In the genomic region with DNA sequence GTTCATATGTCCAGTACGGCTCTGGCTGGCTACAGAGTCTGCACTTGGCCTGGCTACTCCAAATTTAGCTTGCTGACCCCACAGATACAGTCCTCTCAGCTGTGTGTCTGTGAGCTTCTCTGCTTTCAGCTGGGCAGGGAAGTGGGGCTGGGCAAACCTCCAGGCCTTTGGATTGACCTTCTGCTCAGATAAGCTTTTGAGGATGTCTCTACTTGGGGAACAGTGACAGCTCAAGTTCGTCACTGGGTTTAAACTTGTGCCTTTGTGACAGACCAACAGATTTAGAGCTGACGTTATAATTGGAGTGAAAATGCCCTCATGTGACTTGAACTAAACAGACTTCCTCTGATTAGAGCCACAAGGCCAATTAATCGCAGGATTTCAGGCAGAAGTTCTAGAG, we compare ENCODE assay signal across 9 mouse cellular contexts.
DNase-seq lines count a peak whose midpoint lies in the region; ATAC-seq and TF ChIP-seq lines count a peak whose summit lies in the region.
"Had no signal": no experiment of that assay in that cellular context is flagged by ENCODE, and none has a peak within 500 bp of the region (broad histone marks: within the 10 kb centered on the region; RNA-seq: fewer than 3 reads in every experiment).

No protein-coding gene starts in this region.

- H3K36me3 ChIP-seq in liver, adult 2 months (ENCODE audit: control insufficient read depth, insufficient read depth, low read length) = no peaks in the 10 kb centered on the region
- no peaks in the 10 kb centered on the region for H3K36me3 ChIP-seq in liver, embryonic 11.5 days (ENCODE audit: control insufficient read depth, insufficient read depth, low read length)
- H3K36me3 ChIP-seq in hindbrain, embryonic 10.5 days = no peaks in the 10 kb centered on the region
- H3K36me3 ChIP-seq: G1E had no signal

- H3K79me2 ChIP-seq in liver, adult 2 months (ENCODE audit: control insufficient read depth, insufficient read depth, low read length) = no peaks in the 10 kb centered on the region

- H3K4me1 ChIP-seq in liver, adult 2 months (ENCODE audit: control insufficient read depth, insufficient read depth, low read length) = peaks cover 4% of the 10 kb centered on the region
- H3K4me1 ChIP-seq in liver, embryonic 11.5 days (replicated peaks; ENCODE audit: control insufficient read depth, insufficient read depth, low read length) = 0 out of 2 replicates have a peak, but pooled peaks cover 3% of the 10 kb centered on the region
- peaks cover 30% of the 10 kb centered on the region for H3K4me1 ChIP-seq in hindbrain, embryonic 10.5 days (replicated peaks)

- no peak overlapping the region for H3K9ac ChIP-seq in liver, adult 2 months (ENCODE audit: low read depth, low read length)
- H3K9ac ChIP-seq in liver, embryonic 11.5 days (ENCODE audit: low read depth, low read length) = no peak overlapping the region

- ATAC-seq in liver, embryonic 11.5 days (replicated peaks; ENCODE audit: low FRiP score) = no peak
- ATAC-seq in monocyte, adult 5-6 weeks (replicated peaks; ENCODE audit: insufficient number of reproducible peaks, low FRiP score, low TSS enrichment, poor library complexity, severe bottlenecking) = no peak

- H3K9me3 ChIP-seq in liver, embryonic 11.5 days (ENCODE audit: control insufficient read depth, low read length) = no peaks in the 10 kb centered on the region
- H3K9me3 ChIP-seq in hindbrain, embryonic 10.5 days = no peaks in the 10 kb centered on the region

- no peaks in the 10 kb centered on the region for H3K27me3 ChIP-seq in liver, adult 2 months (ENCODE audit: control insufficient read depth, insufficient read depth, low read length)
- H3K27me3 ChIP-seq in liver, embryonic 11.5 days (replicated peaks; ENCODE audit: control insufficient read depth, insufficient read depth, low read length) = no peaks in the 10 kb centered on the region
- H3K27me3 ChIP-seq in hindbrain, embryonic 10.5 days (ENCODE audit: insufficient read depth, poor library complexity, severe bottlenecking) = no peaks in the 10 kb centered on the region

- 62% methylated on average over 4 of the region's 4 CpGs for WGBS in liver, adult 2 months
- 59% methylated on average over 4 of the region's 4 CpGs for WGBS in liver, embryonic 11.5 days
- 89% methylated on average over 4 of the region's 4 CpGs for WGBS in hindbrain, embryonic 10.5 days

- no peak for TF ChIP-seq POLR2A in liver, adult 2 months (IDR thresholded peaks at IDR 0.05; ENCODE audit: extremely low read depth, insufficient read depth, low read length)

- no peak overlapping the region for H3K4me3 ChIP-seq in liver, adult 2 months (ENCODE audit: insufficient read depth, low read depth, low read length)
- H3K4me3 ChIP-seq in liver, embryonic 11.5 days (ENCODE audit: low read depth, low read length) = no peak overlapping the region
- no peak overlapping the region for H3K4me3 ChIP-seq in hindbrain, embryonic 10.5 days

- no peak overlapping the region for H3K4me2 ChIP-seq in liver, embryonic 11.5 days

- no peak overlapping the region for H3K27ac ChIP-seq in liver, adult 2 months (replicated peaks; ENCODE audit: insufficient read depth, low read depth, low read length)
- no peak overlapping the region for H3K27ac ChIP-seq in liver, embryonic 11.5 days (ENCODE audit: low read depth, low read length)
- H3K27ac ChIP-seq in hindbrain, embryonic 10.5 days = no peak overlapping the region

- TF ChIP-seq CTCF in liver, adult 2 months (IDR thresholded peaks at IDR 0.05; ENCODE audit: low read depth, low read length) = no peak

- DNase-seq in liver, adult 2 months (ENCODE audit: extremely low read depth, low read depth, low spot score) = peak; percentile 68
- DNase-seq in liver, embryonic 11.5 days (ENCODE audit: low spot score) = no peak
- peak; percentile 85 to 86 for DNase-seq in adrenal gland, postnatal 36 days
- peak; percentile 97 for DNase-seq in heart, adult 11 months
- peak; percentile 56 to 59 for DNase-seq in kidney, postnatal 36 days
- DNase-seq in frontal cortex, postnatal 25 days (ENCODE audit: low spot score in 2 of 2) = no peak
- DNase-seq in hindbrain, embryonic 10.5 days (ENCODE audit: low spot score) = no peak

Comparison
In these comparisons a context has a peak if more than half of its experiments do, and no peak if none do; other contexts are left out.
1. DNase-seq: peak in liver, adult 2 months (single experiment), adrenal gland, postnatal 36 days (2 of 2), heart, adult 11 months (single experiment) and kidney, postnatal 36 days (2 of 2); none in liver, embryonic 11.5 days (single experiment), frontal cortex, postnatal 25 days (0 of 2) and hindbrain, embryonic 10.5 days (single experiment).